Mouse (Mus musculus) urinary bladder, postnatal 36 days (tissue): ENCODE results near the gene Ubxn7.
"Not testable (repeated sequence)": the region's sequence is repeated elsewhere in the genome, so short reads cannot be mapped to it uniquely, and the experiment has no call there.

Experiments
- DNase-seq, 2 experiments: peaks; one replicate each; pipeline ENCODE4 v3.0.0; 2022; ENCODE audit warnings: low spot score in 2 of 2, mixed read lengths in 1 of 2

Gene Ubxn7

GRCm38 (mm10) chr16:32332040-32332555 is at the start of gene Ubxn7:
Gene Ubxn7, plus strand, starts transcription at chr16:32332257.
- peak; percentile 96 to 98 for DNase-seq

- DNase-seq, result no peak
Measured at GRCm38 (mm10) chr16:32282608-32283007, 49.4 kb upstream of the Ubxn7 start.

DNA sequence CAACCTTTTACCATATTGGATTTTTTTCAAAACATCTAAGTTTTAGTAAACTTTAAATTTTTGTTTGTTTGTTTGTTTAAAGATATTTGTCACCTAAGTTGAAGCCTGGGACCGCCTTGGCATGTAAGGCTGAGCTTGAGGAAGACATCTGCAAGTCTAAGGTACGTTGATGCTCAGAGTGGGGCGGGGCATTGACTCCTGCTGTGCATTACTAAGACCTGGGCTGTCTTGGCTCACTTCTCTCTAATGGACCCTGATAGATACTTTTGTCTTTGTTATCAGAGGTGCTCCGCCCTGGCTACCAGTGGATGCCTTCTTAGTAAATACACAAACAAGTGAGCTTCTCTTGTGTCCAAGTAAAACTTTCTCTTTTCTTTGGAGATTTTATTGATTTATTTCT is 40.2 kb upstream of the Ubxn7 start:
- DNase-seq, result no peak

- not testable (repeated sequence) for DNase-seq
Measured at GRCm38 (mm10) chr16:32299617-32300016, 32.4 kb upstream of the Ubxn7 start.

DNA sequence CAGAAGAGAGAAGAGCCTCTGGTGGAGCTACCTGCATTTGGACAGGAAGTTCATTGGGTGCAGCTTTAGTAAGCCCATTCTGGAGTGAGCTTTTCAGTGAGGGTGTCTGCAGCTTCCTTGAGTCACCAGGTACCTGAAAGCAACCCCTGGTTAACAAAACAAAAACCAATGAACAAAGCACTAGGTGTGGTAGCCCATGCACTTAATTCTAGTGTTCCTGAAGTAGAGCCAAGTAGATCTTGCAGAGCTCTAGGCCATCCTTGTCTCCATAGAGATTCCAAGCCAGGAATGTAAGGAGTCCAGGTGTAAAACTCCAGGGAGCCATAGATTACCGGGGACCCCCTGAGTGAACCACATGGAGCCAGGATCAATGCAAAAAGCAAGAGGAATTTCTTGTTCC is 29.0 kb upstream of the Ubxn7 start:
- DNase-seq, result no peak

GRCm38 (mm10) chr16:32303886-32304285 is 28.2 kb upstream of the Ubxn7 start:
- no peak for DNase-seq

GRCm38 (mm10) chr16:32311970-32312369 is 20.1 kb upstream of the Ubxn7 start:
- no peak for DNase-seq

DNA sequence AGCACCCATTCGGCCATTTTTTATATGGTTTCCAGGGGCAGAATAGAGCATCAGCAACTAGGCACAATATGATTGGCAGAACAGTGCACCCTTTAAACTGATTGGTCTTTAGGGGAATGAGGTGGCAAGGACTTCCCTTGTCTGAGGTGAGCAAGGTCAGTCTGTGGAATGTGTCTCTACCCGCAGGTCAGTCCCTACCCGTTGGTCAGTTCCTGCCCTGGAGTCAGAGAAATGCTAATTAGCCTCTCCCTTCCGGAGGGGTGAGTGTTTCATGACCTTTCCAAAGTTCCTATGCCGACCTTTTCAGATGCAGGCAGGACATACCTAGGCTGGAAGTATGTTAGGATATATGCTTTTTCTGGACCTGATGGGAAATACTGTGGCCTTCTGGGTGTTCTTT is 19.7 kb upstream of the Ubxn7 start:
- DNase-seq, result no peak

DNA sequence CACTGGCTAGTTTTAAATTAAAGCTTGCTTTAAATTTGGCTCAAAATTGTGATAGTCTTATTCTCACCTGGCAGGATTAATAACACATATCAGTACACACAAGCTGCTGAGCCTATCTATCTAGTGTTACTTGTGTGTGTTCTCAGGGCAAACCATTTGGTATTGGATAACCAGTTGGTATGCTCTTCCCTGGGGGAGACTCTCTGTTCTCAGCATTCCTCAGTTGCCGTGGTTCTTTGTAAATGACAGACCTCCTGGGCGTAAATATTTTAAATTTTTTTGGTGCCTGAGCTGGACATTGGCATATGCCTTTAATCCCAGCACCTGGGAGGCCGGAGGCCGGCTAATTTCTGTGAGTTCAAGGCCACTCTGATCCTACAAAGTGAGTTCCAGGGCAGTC is 19.2 kb upstream of the Ubxn7 start:
- no peak for DNase-seq

GRCm38 (mm10) chr16:32316601-32317000 is 15.5 kb upstream of the Ubxn7 start:
- DNase-seq, result no peak

DNA sequence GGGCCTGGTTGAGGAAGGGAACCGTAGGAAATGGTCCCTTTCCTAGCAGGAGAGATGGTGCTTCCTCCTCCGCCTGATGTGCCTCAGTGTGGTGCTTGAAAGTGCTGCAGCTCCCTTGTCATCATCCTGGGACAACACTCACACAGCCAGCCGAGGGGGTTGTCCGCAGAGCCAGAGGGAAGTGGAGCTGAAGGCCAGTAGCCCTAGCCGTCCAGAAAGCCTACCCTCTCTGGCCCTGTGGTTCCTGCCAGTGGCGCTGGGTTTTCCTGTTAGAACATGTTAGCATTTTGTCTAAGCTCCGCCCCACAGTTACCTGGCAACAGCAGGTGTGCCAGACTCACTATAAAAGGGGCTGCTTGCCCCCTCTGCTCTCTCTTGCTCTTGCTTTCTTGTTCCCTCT is 8.1 kb upstream of the Ubxn7 start:
- no peak for DNase-seq

DNA sequence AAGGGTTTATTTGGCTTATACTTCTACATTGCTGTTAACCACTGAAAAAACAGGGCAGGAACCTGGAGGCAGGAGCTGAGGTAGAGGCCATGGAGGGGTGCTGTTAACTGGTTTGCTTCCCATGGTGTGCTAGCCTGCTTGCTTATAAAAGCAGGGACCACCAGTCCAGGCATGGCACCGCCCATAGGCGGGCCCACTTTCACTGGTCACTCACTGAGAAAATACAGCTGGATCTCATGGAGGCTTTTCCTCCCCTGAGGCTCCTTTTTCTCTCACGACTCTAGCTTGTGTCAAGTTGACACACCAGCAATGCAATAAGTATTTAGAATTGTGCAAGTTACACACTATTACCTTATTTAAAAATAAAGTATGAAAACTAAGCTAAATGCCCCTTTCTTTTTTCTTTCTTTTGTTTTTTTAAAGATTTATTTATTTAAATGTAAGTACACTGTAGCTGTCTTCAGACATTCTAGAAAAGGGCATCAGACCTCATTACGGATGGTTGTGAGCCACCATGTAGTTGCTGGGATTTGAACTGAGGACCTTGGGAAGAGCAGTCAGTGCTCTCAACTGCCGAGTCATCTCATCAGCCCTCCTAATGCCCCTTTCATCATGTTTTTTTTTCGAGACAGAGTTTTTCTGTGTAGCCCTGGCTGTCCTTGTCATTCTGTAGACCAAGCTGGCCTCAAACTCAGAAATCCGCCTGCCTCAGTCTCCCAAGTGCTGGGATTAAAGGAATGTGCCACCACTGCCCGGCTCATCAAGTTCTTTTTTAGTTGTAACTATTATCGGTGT is 984 bp upstream of the Ubxn7 start:
- DNase-seq, result no peak

DNA sequence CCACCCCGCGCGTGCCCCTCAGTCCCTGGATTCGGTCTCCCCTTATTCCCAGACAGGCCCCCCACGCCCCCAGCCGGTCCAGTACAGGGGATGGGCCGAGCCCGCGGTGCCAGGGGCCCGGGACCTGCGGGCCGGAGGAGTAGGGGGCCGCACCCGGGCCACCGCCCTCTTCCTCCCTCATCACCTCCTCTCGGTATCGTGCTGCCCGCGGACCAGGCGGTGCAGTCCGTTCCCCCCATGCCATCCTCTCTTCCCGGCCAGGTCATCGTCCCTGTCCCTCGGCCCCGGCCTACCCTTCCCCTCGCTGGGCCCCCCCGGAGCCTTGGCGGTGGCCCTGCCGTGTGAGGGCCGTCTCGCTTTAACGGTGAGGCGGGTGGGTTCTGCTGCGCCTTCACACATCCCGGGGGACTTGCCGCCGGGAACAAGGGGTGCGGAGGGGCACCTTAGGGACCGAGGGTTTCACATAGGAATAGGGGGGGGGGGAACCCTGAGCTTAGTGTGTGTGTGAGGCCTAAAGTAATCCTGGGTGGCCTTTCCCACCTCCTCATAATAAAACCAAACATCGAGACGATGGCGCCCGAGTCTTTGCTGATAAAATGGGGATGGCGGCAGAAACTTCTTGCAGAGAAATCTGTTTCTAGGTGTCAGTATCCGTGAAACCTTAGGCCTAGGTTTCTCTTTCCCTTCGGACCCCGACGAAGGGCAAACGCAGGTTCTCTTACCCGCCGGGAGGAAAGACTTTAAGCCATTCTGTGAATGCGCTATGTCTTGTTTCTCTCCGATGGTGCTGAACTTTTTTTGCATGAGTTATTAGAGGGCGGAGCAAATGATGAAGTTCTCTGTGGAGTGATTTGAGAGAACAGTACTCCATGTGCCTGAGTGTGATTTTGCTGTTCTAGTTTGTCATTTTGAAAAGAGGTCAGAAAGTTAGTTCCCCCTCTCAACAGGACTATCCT is 777 bp downstream of the Ubxn7 start:
- DNase-seq, result peak; percentile 19 to 30

GRCm38 (mm10) chr16:32335146-32335545 is 3.1 kb downstream of the Ubxn7 start:
- DNase-seq, result no peak

- DNase-seq, result no peak
Measured at GRCm38 (mm10) chr16:32336026-32336780, 4.1 kb downstream of the Ubxn7 start.

DNA sequence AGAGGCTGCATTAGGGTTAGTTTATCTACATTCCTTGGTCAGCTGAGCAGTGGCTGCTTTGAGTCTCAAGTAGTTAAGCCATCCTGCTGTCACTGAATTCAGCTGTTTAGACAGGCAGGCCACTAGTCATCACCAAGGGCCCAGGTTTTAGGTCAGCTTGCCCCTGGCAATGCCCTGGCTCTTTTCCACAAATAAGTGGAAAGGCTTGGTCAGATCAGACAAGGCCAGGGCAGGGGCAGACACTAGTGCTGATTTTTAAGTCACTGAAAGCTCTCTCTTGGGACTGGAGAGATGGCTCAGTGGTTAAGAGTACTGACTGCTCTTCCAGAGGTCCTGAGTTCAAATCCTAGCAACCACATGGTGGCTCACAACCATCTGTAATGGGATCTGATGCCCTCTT is 4.9 kb downstream of the Ubxn7 start:
- DNase-seq, result no peak

DNA sequence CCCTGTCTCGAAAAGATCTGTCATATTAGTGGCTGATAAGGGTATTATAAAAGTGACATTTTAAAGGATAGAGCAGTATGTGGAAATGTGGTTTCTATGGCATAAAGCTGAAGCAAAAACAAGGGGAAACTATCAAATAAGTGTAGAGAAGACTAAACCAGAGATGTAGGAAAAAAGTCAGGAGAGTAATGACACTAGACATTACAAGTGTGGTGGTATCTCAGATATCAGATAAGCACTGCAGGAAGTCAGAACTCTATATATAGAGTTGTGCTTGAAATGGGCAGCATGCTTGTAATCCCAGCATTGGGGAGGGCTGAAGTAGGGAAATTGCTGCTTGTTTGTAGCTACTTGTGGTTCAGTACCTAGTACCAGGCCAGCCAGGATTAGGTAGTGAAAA is 8.4 kb downstream of the Ubxn7 start:
- DNase-seq, result no peak

GRCm38 (mm10) chr16:32345521-32345920 is 13.5 kb downstream of the Ubxn7 start:
- DNase-seq, result no peak

- no peak for DNase-seq
Measured at GRCm38 (mm10) chr16:32350776-32351175, 18.7 kb downstream of the Ubxn7 start.

DNA sequence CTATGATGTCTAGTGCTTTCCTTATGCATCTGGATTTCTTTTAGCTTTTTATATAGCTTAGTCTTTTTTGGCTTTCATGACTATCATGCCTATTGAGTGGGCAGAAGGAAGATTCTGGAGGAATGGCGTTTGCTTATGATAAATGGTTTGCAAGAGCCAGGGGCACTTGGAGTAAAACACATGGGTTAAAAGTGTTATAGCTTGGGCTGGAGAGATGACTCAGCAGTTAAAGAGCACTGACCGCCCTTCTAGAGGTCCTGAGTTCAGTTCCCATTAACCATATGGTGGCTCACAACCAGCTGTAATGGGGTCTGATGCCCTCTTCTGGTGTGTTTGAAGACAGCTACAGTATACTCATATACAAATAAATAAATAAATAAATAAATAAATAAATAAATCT is 31.5 kb downstream of the Ubxn7 start:
- no peak for DNase-seq

DNA sequence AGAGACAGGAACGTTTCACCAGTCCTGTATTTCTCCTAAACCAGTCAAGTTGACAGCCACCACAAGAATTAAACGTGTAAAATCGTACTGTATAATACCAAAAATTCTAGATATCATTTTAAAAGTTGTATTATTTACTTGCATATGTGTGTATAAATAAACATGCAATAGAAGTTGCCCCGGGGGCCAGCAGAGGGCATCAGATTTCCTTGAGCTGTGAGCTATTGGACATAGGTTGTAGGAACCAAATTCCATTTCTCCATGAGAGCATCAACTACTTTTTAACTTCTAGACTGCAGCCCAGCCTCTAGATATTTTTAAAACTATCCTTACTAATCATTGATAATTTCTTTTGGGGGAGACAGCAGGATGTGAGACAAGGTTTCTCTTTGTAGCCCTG is 39.3 kb downstream of the Ubxn7 start:
- DNase-seq, result peak in 1 of 2 experiments; percentile 26

DNA sequence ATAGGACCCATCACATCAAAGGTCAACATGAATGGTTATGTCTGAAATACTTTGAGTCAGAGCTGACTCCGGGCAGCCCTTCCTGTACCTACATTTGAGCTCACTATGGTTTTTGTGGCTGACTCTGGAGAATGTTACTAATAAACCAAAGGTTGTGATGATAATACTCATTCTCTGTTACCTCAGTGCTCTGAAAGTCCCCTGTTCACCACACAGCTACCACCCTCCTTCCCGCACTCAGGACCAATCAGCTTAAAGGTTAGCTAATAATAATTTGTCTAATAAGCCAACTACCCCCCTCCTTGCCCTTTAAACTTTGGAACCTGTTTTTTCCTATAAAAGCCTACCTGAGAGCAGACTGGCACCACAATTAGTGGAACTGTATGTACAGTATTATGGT is 47.5 kb downstream of the Ubxn7 start:
- no peak for DNase-seq
